Mouse (Mus musculus) liver, embryonic 14.5 days (tissue): ENCODE measurements around the gene Zfp747.

ENCODE experiments used
- CTCF ChIP-seq: IDR thresholded peaks from 2 replicates; pipeline ENCODE4 v1.5.1; 2016; ENCODE audit warnings: antibody characterized with exemption, low read depth, control low read depth
- EP300 ChIP-seq: IDR thresholded peaks from 2 replicates; pipeline ENCODE4 v1.6.1; 2016; ENCODE audit warnings: antibody characterized with exemption, low read depth

GRCm38 (mm10) chr7:127357871-127358270 lies 18.0 kb downstream of the Zfp747 start:
- no peak for TF ChIP-seq EP300
- no peak for TF ChIP-seq CTCF
